Mouse (Mus musculus) neutrophil, adult 5-6 weeks (primary cell): ENCODE data around the gene Vmn1r126. TPM values are rescaled to one million over a fixed set of nuclear protein-coding genes. Genes with fewer than 3 reads are reported as not detected.
"Not testable (repeated sequence)": the region's sequence is repeated elsewhere in the genome, so short reads cannot be mapped to it uniquely, and the experiment has no call there.

Source experiments
- ATAC-seq: fragments of 151-379, 151-347 bp; 2 replicates; pipeline ENCODE4 v1.8.0; 2017; ENCODE audit warnings: mild to moderate bottlenecking, moderate TSS enrichment; ENCODE audit not compliant: insufficient number of reproducible peaks, poor library complexity, low FRiP score, severe bottlenecking; ENCODE audit errors: extremely low read depth
- total RNA-seq: library from RNA; stranded (forward); fragments of 200-1000 nt; gene quantifications from 2 replicates; pipeline ENCODE4 v1.2.3, GENCODE M21; 2017

Vmn1r126 gene
- total RNA-seq = not detected in 2 replicates

GRCm38 (mm10) chr7:21301367-21301766 lies at the start of gene Vmn1r126:
Gene Vmn1r126 (minus strand): TSS chr7:21301467.
- ATAC-seq = not testable (repeated sequence)

- not testable (repeated sequence) for ATAC-seq
These were observed 47.8 kb upstream of the Vmn1r126 start, which contains the start of gene Vmn1r128 for GRCm38 (mm10) chr7:21349073-21349472. Gene Vmn1r128 (plus strand): TSS chr7:21349373.

- not testable (repeated sequence) for ATAC-seq
These were observed 18.5 kb upstream of the Vmn1r126 start, which contains the start of gene Vmn1r127 for GRCm38 (mm10) chr7:21319761-21320160. Gene Vmn1r127 (minus strand): TSS chr7:21319861.

GRCm38 (mm10) chr7:21271879-21272278 lies 29.4 kb downstream of the Vmn1r126 start, which contains the start of gene Vmn1r125:
Gene Vmn1r125 (plus strand): TSS chr7:21272179.
- ATAC-seq = not testable (repeated sequence)

- ATAC-seq = not testable (repeated sequence)
These were observed 40.8 kb downstream of the Vmn1r126 start, which contains the start of gene Vmn1r124 for GRCm38 (mm10) chr7:21260517-21260916. Gene Vmn1r124 (minus strand): TSS chr7:21260617.

Other genes starting within 250 kb of the Vmn1r126 start
- not detected in 2 replicates for gene Vmn1r120, start 247.7 kb downstream of the Vmn1r126 start, total RNA-seq
- 0.93 TPM in 1 of 2 replicates, not detected in the other for gene Vmn1r121, start 203.0 kb downstream of the Vmn1r126 start, total RNA-seq
- gene Vmn1r122, start 167.3 kb downstream of the Vmn1r126 start, total RNA-seq = not detected in 2 replicates
- not detected in 2 replicates for gene Vmn1r123, start 139.3 kb downstream of the Vmn1r126 start, total RNA-seq
- not detected in 2 replicates for gene Gm5157, start 111.0 kb downstream of the Vmn1r126 start, total RNA-seq
- gene Vmn1r124, start 40.9 kb downstream of the Vmn1r126 start, total RNA-seq = not detected in 2 replicates
- not detected in 2 replicates for gene Vmn1r125, start 29.3 kb downstream of the Vmn1r126 start, total RNA-seq
- gene Vmn1r127, start 18.4 kb upstream of the Vmn1r126 start, total RNA-seq = not detected in 2 replicates
- gene Vmn1r128, start 47.9 kb upstream of the Vmn1r126 start, total RNA-seq = not detected in 2 replicates
- gene Vmn1r129, start 59.8 kb upstream of the Vmn1r126 start, total RNA-seq = not detected in 2 replicates
- gene Gm6882, start 131.3 kb upstream of the Vmn1r126 start, total RNA-seq = not detected in 2 replicates
- gene Vmn1r130, start 210.3 kb upstream of the Vmn1r126 start, total RNA-seq = not detected in 2 replicates
- not detected in 2 replicates for gene Vmn1r131, start 244.6 kb upstream of the Vmn1r126 start, total RNA-seq